Mouse (Mus musculus) R1 (cell line): ENCODE measurements around the gene Grsf1.

ENCODE experiments used
- DNase-seq: peaks from one replicate; pipeline ENCODE4 v3.0.0-alpha.2; 2018; ENCODE audit warnings: low read depth, low spot score

The Grsf1 gene

DNA sequence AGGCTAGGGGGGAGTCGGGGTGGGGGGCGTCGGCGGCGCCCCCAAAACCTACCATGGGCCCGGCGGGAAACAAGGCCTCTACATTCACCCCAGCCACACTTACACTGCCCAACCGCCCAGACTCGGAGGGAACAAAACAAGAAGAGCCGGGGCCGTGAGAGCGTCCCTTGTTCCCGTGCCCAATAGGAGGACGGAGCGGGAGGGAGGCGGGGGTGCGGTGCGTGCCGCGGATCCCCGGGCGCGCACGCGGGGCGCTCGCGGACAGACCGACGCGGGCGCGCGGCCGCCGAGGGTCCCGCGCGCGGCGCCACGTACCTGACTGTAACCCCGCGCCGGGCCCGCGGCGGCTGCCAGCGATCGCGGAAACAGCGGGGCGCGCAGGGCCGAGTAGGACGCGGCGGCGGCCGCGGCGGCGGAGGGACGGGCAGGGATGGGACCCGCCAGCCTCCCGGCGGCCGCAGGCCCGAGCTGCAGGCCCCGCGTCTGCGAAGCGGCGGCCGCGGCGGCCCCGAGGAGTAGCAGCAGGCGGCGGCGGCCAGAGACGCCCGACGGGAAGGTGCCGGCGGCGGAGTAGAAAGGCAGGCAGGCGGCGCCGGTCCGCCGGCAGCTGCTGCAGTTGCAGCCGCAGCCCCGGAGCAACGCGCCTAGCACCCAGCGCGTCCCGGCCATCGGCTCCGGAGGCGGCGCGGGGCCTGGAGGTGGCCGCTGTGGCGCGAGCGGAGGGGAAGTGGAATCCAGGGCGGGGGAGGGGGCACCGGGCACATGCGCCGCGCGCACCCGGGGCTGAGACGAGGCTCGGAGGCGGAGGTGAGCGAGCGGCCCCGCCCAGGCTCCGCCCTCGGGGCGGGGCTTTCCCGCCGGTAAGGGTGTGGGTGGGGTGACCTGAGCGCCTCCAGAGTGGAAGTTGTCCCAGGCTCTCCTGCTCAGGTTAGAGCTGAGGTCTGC is at the start of gene Grsf1:
TSS of gene Grsf1 (minus strand) at position 729 of the 945 bp plus-strand sequence.
- DNase-seq: peak; percentile 89

DNA sequence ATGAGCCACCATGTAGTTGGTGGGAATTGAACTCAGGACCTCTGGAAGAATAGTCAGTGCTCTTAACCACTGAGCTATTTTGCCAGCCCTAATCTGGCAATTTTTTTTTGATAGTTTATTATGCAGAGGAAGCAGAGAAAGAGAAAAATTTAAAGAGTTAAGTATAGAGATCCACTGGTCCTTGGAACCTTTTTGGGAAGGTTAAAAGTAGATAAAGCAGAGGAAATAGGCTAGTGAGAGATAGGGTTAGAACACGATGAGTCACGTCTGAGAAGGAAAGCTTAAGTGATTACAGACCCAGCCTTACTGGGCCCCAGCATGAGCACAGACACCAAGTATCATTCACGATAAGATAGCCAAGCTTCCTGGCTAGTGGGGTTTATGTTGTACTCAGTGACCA is 48.1 kb upstream of the Grsf1 start:
- no peak for DNase-seq

DNA sequence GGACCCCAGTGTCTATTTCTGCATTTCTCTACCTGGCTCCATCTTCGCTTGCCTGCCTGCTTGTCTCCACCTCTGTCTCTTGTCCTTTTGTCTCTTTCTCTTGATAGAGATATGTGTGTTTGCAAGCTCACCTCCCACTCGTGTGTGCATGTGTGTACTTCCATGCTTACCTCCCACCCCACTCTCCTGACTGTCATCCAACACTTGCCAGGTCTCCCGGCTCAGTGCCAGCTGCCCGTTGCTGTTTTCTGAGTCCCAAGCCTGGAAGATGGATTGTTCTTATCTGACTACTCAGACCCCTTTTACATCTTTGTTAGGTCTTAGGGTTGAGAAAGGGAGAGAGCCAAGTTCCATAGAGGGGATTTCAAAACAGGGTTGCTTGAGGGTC is 46.2 kb upstream of the Grsf1 start:
- DNase-seq: no peak

DNA sequence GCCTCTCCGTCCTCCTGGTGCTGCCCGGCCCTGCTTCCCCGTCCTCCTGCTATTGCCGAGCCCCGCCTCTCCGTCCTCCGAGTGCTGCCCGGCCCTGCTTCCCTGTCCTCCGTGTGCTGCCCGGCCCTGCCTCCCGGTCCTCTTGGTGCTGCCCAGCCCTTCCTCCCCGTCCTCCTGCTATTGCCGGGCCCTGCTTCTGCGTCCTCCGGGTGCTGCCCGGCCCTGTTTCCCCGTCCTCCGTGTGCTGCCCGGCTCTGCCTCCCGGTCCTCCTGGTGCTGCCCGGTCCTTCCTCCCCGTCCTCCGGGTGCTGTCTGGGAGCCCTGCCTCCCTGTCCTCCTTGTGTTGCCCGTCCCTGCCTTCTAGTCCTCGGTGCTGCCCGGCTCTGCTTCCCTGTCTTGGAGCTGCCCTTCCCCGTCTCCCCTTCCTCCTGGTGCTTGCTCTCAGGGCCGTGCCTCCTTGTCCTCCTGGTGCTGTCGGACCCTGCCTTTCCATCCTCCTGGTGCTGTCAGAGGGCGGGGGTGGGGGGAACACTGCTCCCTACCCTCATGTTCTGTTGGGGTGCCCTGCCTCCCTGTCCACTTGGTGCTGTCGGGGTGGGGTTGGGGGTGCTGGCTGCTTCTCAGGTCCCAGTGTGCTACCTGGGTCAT is 45.7 kb upstream of the Grsf1 start:
- DNase-seq: no peak

DNA sequence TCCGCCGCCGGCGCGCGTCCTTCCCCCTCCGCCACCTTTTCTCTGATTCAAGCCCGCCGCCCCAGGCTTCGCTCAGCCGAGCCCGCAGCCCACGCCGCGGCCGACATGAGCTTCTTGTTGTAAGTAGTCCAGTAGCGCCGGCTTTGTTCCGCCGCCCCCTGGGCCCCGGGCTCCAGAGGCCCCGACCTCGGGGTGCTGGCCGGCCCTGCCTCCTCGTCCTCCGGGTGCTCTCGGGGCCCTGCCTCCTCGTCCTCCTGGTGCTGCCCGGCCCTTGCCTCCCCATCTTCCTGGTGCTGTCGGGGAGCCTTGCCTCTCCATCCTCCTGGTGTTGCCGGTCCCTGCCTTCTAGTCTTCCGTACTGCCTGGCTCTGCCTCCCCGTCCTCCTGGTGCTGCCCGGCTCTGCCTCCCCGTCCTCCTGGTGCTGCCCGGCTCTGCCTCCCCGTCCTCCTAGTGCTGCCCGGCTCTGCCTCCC is 45.1 kb upstream of the Grsf1 start:
- DNase-seq: no peak

DNA sequence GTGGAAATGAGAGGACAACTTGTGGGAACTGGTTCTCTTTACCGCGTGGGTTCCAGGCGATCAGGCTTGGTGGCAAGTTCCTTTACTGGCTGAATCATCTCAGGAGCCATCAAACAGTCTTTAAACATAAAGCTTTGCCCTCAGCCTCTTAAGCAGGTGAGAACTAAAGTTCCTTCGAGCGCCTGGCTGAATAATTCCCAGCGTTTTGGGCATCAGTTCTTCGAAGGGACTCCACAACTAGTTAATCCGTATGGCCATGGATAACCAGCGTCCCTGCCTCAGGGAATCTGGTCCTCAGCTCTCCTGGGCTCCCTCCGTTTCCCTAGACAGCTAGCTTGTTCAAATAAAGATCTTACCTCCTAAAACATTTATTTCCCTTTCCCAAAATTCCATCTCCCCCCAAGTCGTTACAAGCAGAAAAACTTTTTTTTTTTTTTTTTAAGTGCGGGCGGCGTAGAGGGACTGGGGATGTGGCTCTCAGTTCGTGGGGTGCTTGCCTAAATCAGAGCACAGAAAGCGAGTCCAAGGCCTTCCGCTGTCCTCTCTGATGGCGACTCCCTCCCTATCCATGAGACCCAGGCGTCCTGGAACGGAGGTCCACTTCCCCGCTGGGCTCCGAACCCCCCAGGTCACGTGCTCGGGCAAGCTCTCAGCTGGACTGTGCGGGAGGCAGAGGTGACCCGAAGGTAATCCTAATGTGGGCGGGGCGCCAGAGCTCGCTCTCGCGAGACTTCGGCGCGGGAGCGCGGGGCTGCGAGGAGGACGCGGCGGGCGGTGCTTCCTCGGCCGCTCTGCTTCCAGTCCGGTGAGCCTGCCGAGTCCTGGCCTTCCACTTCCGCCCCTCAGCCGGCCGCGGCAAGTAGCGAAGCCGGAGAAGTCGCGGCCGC is 44.4 kb upstream of the Grsf1 start, which contains the start of gene Mob1b:
TSS of gene Mob1b (plus strand) at position 740 of the 887 bp plus-strand sequence.
- peak; percentile 93 for DNase-seq

DNA sequence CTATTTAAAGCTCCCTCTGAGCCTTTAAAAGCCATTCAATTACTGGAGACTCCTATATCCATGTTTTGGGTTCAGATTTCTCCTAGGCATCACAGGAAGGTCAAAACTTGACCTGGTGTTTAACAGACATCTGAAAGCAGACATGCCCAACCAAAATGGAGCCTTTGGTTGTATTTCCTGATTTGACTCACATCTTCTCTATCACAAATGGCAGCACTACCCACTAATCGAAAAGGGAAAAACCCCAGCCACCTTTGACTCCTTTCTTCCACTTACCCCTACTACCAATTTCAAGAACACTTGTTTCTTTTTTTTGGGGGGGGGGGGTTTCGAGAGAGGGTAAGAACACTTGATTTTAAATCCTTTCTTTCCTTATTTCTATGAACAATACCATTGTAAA is 41.0 kb upstream of the Grsf1 start:
- no peak for DNase-seq

DNA sequence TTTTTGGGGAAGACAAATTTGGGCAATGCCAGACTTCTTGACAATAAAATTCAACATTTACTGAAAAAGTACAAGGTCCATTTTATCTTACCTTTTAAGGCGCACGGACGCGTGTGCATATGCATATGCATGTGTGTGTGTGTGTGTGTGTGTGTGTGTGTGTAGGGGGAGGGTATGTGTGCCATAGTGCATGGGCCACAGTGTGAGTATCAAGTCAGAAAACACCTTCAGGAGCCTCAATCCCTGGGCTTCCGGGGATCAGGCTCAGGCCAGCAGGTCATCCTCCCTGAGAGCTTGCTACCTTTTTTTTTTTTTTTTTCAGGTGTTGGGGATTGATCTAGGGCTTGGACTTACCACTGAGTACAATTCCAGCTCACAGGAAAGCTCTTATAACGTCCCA is 36.4 kb upstream of the Grsf1 start:
- no peak for DNase-seq

DNA sequence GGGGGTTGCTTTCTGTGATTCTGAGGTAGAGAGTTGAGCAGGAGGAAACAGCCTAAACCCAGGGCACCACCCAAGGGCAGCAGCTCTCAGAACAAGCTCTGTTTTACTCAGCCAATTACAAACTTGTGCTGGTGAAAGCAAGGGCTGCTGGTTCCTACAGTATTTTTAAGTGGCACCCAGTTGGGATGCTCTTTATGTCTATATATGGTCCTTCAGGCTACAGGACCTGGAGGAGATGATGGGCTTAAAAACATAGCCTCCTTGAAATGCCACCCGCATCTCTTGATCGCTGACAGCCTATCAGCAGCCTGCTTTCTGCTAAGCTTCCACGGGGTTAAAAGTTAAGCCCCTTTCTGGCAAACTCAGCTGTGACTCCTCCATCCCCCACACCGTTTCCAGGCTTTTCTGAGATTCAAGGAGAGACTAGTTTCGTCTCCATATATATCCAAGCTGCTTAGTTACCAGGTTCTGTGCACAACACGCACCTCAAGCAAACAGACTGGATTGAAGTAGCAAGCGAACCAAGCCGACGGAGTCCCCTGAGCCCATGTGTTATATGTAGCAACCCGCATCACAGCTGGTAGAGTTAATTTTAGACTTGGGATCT is 35.8 kb upstream of the Grsf1 start:
- DNase-seq: peak; percentile 19

DNA sequence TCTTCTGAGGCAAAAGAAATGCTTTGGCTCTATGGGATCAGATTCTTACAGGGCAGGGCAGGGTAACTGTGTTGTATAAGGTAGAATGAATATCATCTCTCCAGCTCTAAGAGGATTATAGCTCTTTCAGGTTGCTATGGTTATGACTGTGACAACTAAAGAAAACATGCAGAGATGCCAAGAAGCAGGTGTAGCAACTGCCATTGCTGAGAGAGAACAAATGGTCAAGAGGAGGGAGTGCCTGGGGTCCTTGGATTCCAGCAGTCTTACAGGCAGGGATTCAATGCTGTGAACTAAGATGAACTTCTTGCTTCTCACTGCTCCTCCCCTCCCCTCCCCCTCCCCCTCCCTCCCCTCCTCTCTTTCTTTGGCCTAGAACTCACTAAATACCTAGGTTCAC is 35.2 kb upstream of the Grsf1 start:
- DNase-seq: peak; percentile 53

DNA sequence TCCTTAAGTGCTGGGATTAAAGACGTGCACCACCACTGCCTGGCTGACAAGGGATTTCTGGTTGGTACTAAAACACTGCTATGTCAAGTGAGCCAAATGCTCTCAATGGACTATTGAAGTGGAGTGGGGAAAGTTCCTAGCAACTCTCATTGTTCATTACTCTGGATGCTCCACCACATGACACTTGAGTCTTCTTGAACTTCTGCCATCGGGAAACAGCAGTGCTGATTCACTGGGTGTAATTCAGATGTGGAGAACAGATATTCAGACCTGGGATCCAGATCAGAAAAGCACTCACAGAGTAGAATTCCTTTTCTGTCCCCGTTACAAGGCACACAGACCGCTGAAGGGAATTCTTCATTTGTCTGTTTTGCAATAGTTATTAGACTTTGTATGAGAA is 27.6 kb upstream of the Grsf1 start:
- DNase-seq: no peak

DNA sequence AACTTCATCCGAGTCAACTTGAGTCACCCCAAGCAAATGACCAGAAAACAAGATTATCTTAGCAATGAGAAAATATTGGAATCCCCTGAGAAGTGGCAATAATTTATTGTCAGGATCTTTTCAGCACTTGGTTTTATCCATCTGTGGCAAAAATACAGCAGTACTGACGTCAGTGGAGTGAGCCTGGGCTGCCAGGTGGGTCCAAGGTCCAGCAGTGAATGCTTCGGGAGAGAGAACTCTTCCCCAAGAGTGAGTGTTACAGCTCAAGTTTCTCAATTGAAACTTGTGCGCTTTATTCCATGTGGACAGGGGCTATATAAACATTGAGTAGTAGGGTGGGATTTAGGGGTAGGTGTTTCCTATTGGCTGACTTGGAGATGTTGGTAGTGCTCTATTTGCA is 26.1 kb upstream of the Grsf1 start:
- DNase-seq: no peak

DNA sequence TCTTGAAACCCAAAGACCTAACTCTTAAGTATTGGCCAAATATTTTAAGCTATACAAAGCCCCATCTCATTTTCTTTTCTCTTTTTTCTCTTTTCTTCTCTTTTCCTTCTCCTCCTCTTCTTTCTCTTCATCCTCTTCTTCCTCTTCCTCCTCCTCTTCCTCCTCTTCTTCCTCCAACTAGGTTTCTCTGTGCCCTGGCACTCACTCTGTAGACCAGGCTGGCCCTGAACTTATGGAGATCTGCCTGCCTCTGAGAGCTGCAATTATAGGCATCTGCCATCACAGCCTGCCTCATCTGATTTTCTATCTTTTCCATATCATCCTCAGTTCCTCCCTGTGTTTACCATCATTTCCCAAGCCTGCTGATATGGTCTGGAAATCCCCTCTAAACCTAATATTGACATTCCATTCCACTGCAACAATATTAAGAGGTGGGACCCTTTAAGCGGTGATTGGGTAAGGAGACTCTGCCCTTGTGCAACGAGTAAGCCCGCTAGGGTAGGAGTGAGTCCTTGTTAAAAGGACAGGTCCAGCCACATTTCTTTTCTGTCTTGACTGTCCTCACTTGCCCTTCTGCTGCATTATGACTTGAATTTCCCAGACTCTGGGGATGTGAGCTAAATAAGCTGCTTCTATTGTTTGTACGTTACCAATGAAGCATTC is 23.4 kb upstream of the Grsf1 start:
- DNase-seq: no peak

DNA sequence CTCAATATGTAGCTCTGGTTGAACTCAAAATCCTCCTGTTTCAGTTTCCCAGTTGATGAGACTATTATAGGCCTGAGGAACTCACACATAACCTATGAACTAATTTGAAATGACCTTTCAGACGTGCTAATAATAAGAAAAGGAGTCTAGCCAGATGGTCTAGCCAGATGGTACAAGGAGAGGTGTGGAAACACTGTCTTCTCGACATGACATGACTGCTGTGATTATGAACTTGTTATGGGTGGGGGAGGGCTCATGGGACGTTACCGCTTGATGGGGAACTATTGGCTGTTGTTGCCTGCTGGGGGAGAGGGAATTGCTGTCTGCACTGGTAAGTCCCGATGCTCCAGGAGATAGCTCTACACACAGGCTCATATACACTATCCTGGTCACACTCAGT is 21.3 kb upstream of the Grsf1 start:
- DNase-seq: no peak

DNA sequence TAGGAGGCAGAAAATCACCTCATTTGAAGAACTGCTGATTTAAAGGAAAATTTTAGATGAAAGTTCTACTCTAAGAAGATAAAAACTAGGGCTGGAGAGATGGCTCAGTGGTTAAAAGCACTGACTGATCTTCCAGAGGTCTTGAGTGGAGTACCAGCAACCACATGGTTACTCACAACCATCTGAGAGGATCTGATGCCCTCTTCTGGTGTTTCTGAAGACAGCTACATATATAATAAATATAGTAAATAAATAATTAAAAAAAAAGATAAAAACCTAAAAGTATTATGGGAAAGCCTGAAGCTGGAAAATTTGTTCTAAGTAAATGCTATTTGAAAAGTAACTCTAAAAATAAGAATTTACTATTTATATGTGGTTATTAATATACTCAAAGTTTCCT is 17.1 kb upstream of the Grsf1 start:
- DNase-seq: no peak

DNA sequence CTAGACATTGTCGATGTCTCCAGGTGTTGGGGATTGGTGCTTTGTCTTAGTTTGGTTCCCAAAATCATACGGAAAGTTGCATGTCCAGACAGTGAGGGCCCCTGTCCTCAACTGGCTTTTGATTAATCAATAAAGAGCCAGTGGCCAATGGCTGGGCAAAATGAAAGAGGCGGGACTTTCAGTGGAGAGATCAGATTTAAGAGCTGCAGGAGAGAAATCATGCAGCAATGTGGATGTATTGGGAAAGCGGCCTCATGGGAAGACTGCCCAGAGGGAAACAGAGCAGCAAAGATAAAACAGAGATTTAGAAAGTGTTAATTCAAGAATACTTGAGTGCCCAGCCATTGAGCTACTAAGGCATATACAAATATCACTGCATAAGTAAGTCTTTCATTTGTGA is 16.6 kb upstream of the Grsf1 start:
- DNase-seq: no peak

DNA sequence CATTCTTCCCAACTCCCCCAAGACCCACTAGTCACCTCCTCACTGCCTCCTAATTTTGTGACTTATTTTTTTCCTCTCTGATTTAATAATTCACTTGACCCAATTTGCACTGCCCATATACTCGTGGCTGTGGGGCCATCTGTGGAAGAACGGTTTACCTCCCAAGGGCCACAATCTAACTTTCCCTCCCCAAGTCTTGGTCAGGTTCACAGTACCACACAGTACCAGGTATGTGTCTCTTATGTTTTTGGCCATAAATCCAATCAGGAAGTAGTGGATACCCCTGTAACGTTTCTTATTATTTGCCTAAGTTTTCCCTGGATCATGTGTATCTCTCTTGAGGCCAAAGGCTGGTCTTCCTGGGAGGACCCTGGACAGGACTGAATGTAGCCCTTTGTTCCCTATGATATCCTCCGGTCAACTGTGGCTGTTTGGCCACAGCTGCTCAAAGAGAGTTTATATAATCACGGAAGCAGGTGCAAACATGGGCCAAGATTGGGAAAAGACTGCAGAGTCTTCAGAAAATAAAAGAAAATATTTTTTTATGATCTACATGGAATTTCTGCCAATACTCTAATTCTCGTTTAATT is 15.6 kb upstream of the Grsf1 start:
- DNase-seq: no peak

DNA sequence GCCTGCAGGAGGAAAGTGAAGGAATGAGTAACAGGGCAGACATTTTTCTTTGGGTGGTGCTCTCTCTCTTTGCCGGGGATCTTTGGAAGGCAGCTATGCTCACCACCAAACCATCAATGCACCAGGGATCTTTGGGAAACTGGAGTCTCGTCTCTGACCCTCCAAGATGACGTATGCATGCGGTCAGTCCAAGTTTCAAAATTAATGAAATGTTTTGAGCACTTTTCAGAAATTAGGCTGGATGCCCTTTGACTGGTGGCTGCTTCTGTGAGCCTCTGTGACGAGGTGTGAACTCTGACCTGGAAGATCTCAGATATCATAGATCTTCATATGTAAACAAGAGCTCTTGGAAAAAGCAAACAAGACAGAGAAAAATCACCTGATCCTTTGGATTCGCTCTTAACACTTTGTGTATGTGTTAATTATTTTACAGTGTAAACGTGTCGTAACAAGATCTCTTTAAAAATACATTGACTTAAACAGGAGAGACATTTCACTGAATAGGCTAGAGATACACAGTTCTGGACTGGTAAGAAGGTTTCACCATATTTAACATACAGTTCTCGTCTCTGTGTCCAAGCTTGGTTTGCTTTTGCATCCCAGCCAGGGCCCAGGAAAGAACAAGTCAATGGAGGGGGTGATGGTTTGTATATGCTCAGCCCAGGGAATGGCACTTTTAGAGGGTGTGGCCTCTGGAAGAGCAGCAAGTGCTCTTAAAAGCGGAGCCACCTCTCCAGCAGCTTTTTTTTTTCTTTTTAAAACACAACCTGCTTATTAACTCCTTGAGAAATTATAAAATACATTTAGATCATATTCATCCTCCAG is 14.9 kb upstream of the Grsf1 start:
- DNase-seq: no peak

DNA sequence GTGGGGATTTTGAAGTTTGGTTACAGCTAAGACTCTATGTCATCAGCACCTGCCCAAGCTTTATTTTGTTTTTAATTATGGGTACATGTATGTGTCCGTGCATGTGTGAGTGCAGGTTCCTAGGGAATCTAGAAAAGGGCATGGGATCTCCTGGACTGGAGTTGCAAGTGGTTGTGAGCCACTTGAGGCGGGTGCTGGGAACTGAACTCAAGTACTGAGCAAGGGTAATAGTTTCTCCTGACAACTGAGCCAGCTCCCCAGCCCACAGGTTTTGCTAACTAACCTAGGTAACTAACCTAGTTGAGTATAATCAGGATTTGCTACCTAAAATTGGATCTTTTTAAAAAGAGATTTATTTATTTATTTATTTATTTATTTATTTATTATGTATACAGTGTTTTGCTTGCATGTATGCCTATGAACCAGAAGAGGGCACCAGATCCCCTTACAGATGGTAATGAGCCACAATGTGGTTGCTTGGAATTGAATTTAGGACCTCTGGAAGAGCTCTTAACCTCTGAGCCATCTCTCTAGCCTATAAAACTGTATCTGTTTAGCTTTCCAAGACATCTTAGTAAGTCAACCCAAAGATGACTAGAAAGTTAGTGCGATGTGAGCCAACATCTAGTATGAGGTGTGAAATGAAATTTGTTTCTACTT is 13.4 kb upstream of the Grsf1 start:
- DNase-seq: peak; percentile 71
